Mouse (Mus musculus): ENCODE data around the gene Bmpr2.

- TF ChIP-seq CTCF (IDR thresholded peaks at IDR 0.05; ENCODE audit: extremely low read depth, insufficient read length, insufficient replicate concordance, low read depth, low read length) (no peak), POLR2A (IDR thresholded peaks at IDR 0.05; ENCODE audit: low read depth, low read length) (no peak)
These were observed 2.1 kb downstream of the Bmpr2 start for GRCm38 (mm10) chr1:59765279-59765678.
